Mouse (Mus musculus): Measurements from ENCODE around the gene Rbm6.

Gene Rbm6

DNA sequence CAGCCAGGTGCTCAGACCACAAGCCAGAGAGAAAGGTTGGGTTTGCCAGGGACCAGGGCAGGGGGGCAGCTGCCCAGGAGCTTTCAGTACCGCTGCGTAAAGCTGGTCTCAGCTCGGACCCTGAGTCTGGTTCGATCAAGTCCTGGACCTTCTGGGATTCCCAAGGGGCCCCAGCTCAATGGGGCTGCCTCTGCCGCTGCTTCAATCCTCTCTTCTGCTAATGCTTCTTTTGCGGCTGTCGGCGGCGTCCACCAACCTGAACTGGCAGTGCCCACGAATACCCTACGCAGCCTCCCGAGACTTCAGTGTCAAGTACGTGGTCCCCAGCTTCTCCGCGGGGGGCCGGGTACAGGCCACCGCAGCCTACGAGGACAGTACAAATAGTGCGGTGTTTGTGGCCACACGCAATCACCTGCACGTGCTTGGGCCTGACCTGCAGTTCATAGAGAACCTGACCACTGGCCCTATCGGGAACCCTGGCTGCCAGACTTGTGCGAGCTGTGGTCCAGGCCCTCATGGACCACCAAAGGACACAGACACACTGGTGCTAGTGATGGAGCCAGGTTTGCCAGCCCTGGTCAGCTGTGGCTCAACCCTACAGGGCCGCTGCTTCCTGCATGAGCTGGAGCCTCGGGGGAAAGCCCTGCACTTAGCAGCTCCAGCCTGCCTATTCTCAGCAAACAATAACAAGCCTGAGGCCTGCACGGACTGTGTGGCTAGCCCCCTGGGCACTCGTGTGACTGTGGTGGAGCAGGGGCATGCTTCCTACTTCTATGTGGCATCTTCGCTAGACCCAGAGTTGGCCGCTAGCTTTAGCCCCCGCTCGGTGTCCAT lies 34.1 kb upstream of the Rbm6 start:
- TF ChIP-seq POU5F1 (IDR thresholded peaks at IDR 0.05; ENCODE audit: borderline replicate concordance, low read length) (no peak), NANOG (IDR thresholded peaks at IDR 0.05; ENCODE audit: borderline replicate concordance, low read length) (no peak), CTCF (conservative IDR thresholded peaks at IDR 0.05; ENCODE audit: low read length) (no peak)
- H3K27me3 ChIP-seq (ENCODE audit: insufficient read depth, low read length), result peaks cover 48% of the 10 kb centered on the region
- no peaks in the 10 kb centered on the region for H3K36me3 ChIP-seq (ENCODE audit: insufficient read depth, low read length)
- H3K9me3 ChIP-seq (ENCODE audit: low read length), result no peaks in the 10 kb centered on the region
- H3K4me3 ChIP-seq (replicated peaks; ENCODE audit: low read length), result peak overlapping the region; percentile 77
- H3K4me1 ChIP-seq (replicated peaks; ENCODE audit: low read depth, low read length), result peaks cover 35% of the 10 kb centered on the region

DNA sequence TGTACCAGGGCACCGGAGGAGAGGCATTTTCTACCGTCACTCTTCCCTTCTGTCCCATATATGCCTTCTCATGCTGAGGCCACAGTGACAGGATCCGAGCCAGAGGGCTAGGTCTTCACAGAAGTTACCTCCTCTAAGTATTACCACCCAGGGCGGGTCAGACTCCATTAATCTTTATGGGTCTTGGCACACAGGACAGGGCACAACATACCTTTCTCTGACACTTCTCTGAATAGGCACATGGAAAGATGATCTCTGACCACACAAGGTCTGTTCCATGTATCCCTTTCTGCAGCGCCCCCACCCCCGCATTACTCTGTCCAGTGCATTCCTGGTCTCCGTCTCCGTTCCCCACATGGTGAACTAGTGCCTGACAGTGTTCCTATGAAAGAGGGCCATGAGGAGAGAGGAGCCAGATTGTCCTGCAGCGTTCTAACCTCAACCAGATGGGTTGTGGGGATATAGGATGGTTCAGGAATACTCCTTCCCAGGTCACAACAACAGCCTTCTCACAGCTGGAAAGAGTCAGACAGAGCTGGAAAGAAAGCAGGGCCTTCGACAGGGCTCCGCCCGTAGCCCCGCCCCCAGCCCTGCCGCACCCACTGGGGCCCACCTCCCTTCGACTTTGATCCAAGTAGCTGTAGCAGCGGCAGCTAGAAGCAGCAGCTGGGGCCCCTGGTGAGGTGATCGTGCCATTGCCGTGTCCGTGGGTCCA lies 33.4 kb upstream of the Rbm6 start, which contains the start of gene Mst1r:
TSS of gene Mst1r (plus strand) at position 622 of the 715 bp plus-strand sequence.
- Histone ChIP-seq H3K4me1 (replicated peaks; ENCODE audit: low read depth, low read length) (peaks cover 42% of the 10 kb centered on the region), H3K36me3 (ENCODE audit: insufficient read depth, low read length) (no peaks in the 10 kb centered on the region), H3K4me3 (replicated peaks; ENCODE audit: low read length) (peak within 1 kb of the TSS; percentile 77), H3K9me3 (ENCODE audit: low read length) (no peaks in the 10 kb centered on the region), H3K27me3 (ENCODE audit: insufficient read depth, low read length) (peaks cover 55% of the 10 kb centered on the region)
- TF ChIP-seq CTCF (conservative IDR thresholded peaks at IDR 0.05; ENCODE audit: low read length), result no peak

DNA sequence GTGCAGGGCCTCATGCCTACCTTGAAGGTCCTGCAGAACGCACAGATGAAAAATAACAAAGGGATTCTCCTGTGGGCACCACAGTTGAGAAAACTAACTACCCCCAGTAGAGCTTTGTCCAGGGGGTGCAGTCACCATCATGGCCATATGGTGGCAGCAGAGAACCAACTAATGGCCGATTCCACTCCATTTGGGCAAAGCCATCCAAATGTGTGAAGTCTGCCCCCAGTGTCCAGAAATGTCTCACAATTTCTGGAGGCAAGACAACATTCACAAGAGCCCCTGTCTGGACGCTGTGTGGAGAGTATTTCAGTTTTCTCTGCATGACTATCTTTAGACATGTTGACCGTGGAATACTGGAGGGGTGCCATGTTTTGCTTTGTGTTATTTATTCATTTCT lies 31.7 kb upstream of the Rbm6 start:
- Histone ChIP-seq H3K36me3 (ENCODE audit: insufficient read depth, low read length) (no peaks in the 10 kb centered on the region), H3K9me3 (ENCODE audit: low read length) (no peaks in the 10 kb centered on the region), H3K4me1 (replicated peaks; ENCODE audit: low read depth, low read length) (peaks cover 55% of the 10 kb centered on the region), H3K4me3 (replicated peaks; ENCODE audit: low read length) (no peak overlapping the region), H3K27me3 (ENCODE audit: insufficient read depth, low read length) (peaks cover 68% of the 10 kb centered on the region)
- TF ChIP-seq NANOG (IDR thresholded peaks at IDR 0.05; ENCODE audit: borderline replicate concordance, low read length) (no peak), CTCF (conservative IDR thresholded peaks at IDR 0.05; ENCODE audit: low read length) (peak; percentile 89)

DNA sequence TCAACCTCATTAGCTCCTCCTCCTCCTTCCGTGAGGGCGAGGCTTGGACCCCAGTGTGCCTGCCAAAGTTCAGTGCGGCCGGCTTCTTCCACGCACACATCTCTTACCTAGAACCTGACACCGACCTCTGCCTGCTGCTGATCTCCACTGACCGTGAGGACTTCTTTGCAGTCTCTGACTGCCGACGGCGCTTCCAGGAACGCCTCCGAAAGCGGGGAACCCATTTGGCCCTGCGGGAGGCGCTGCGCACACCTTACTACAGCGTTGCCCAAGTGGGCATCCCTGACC lies 28.5 kb upstream of the Rbm6 start:
- H3K36me3 ChIP-seq (ENCODE audit: insufficient read depth, low read length), result no peaks in the 10 kb centered on the region
- H3K4me3 ChIP-seq (replicated peaks; ENCODE audit: low read length), result peak overlapping the region; percentile 78
- TF ChIP-seq CTCF (conservative IDR thresholded peaks at IDR 0.05; ENCODE audit: low read length) (peak; percentile 21), NANOG (IDR thresholded peaks at IDR 0.05; ENCODE audit: borderline replicate concordance, low read length) (no peak)
- peaks cover 31% of the 10 kb centered on the region for H3K4me1 ChIP-seq (replicated peaks; ENCODE audit: low read depth, low read length)
- H3K9me3 ChIP-seq (ENCODE audit: low read length), result no peaks in the 10 kb centered on the region
- H3K27me3 ChIP-seq (ENCODE audit: insufficient read depth, low read length), result peaks cover 52% of the 10 kb centered on the region

DNA sequence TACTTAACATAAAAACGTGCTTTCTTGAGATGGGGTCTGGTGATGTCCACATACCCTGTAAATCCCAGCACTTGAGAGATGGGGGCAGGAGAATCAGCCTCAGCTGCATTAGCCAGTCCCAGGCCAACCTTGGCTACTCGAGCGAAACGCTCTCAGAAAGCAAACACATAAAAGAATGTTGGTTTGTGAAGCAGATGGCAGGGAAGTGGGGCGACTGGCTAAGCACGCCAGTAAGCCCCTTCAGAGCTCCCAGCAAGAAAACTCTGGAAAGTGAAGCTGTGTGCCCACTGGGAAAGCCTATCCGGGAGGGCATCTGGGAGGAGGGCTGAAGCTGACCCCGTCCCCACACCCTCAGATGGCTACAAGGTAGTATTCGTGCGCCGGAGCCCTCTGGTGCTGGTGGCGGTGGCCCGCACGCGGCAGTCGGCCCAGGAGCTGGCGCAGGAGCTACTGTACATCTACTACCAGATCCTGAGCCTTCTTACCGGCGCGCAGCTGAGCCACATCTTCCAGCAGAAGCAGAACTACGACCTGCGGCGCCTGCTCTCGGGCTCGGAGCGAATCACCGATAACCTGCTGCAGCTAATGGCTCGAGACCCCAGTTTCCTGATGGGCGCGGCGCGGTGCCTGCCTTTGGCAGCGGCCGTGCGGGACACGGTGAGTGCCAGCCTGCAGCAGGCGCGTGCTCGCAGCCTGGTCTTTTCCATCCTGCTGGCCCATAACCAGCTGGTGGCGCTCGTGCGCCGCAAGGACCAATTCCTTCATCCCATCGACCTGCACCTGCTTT lies 28.0 kb upstream of the Rbm6 start:
- peaks cover 26% of the 10 kb centered on the region for H3K4me1 ChIP-seq (replicated peaks; ENCODE audit: low read depth, low read length)
- H3K36me3 ChIP-seq (ENCODE audit: insufficient read depth, low read length), result no peaks in the 10 kb centered on the region
- no peaks in the 10 kb centered on the region for H3K9me3 ChIP-seq (ENCODE audit: low read length)
- peak; percentile 29; the same call in 1 of the 2 replicates for TF ChIP-seq CTCF (conservative IDR thresholded peaks at IDR 0.05; ENCODE audit: low read length)
- TF ChIP-seq POU5F1 (IDR thresholded peaks at IDR 0.05; ENCODE audit: borderline replicate concordance, low read length), result no peak
- peaks cover 51% of the 10 kb centered on the region for H3K27me3 ChIP-seq (ENCODE audit: insufficient read depth, low read length)
- H3K4me3 ChIP-seq (replicated peaks; ENCODE audit: low read length), result peak overlapping the region; percentile 78

DNA sequence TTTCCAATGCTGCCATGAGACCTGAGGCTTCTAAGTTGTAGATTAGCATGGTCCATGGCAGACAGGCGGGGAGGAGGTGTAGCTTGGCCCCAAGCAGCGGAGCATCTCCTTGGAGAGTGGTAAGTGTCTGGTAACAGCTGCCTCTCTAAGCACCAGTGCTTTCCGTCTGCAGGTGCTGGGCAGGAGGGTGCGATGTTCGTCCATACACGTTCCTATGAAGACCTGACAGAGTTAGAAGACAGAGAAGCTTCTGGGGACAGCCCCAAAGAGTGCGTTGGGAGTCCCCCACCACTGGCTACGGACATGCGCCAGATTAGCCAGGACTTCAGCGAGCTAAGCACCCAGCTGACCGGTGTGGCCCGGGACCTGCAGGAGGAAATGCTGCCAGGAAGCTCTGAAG lies 26.8 kb upstream of the Rbm6 start:
- peaks cover 22% of the 10 kb centered on the region for H3K4me1 ChIP-seq (replicated peaks; ENCODE audit: low read depth, low read length)
- peaks cover 47% of the 10 kb centered on the region for H3K27me3 ChIP-seq (ENCODE audit: insufficient read depth, low read length)
- H3K4me3 ChIP-seq (replicated peaks; ENCODE audit: low read length), result no peak overlapping the region
- TF ChIP-seq CTCF (conservative IDR thresholded peaks at IDR 0.05; ENCODE audit: low read length) (no peak), NANOG (IDR thresholded peaks at IDR 0.05; ENCODE audit: borderline replicate concordance, low read length) (no peak), POU5F1 (IDR thresholded peaks at IDR 0.05; ENCODE audit: borderline replicate concordance, low read length) (no peak)
- no peaks in the 10 kb centered on the region for H3K9me3 ChIP-seq (ENCODE audit: low read length)
- no peaks in the 10 kb centered on the region for H3K36me3 ChIP-seq (ENCODE audit: insufficient read depth, low read length)

DNA sequence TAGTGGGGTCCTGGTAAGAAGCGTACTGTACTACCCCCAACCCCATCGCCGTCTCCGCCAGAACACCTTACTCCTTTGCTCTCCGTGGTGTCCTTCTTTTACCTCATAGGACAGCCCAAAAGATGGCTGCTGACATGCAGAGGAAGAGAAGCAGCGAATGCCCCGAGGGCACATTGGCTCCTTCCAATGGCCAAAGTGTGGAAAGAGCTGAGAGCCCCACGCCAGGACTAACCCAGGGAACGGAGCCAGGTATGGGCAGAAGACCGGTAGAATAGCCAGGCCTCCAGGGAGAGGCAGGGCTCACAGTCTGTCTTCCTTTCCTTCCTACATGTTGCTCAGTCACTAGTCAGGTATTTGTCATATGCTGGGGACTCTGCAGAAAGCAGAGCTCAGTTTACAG lies 25.5 kb upstream of the Rbm6 start:
- no peaks in the 10 kb centered on the region for H3K9me3 ChIP-seq (ENCODE audit: low read length)
- H3K4me3 ChIP-seq (replicated peaks; ENCODE audit: low read length), result no peak overlapping the region
- peaks cover 22% of the 10 kb centered on the region for H3K4me1 ChIP-seq (replicated peaks; ENCODE audit: low read depth, low read length)
- TF ChIP-seq NANOG (IDR thresholded peaks at IDR 0.05; ENCODE audit: borderline replicate concordance, low read length), result no peak
- H3K27me3 ChIP-seq (ENCODE audit: insufficient read depth, low read length), result peaks cover 42% of the 10 kb centered on the region
- H3K36me3 ChIP-seq (ENCODE audit: insufficient read depth, low read length), result no peaks in the 10 kb centered on the region

DNA sequence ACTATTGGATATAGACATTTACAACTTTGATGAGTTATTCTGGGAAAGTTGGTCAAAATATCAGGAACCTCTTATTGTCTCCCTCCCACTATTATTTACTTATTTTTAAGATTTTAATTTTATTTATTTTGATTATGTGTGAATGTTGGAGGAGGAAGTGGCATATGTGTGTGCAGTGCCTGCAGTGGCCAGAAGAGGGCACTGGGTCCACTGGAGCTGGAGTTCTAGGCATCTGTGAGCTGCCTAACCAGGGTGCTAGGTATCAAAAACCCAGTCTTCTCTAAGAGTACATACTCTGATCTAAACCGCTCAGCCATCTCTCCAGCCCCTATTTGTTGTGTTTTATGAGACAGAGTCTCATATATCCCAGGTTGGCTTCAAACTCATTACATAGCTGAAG lies 18.0 kb upstream of the Rbm6 start:
- Histone ChIP-seq H3K4me1 (replicated peaks; ENCODE audit: low read depth, low read length) (peaks cover 19% of the 10 kb centered on the region), H3K4me3 (replicated peaks; ENCODE audit: low read length) (no peak overlapping the region), H3K27me3 (ENCODE audit: insufficient read depth, low read length) (peaks cover 9% of the 10 kb centered on the region), H3K36me3 (ENCODE audit: insufficient read depth, low read length) (no peaks in the 10 kb centered on the region), H3K9me3 (ENCODE audit: low read length) (no peaks in the 10 kb centered on the region)
- TF ChIP-seq CTCF (conservative IDR thresholded peaks at IDR 0.05; ENCODE audit: low read length) (peak; percentile 83), NANOG (IDR thresholded peaks at IDR 0.05; ENCODE audit: borderline replicate concordance, low read length) (no peak)

Data from E14TG2a.4 (cell line).